Mouse (Mus musculus): ENCODE data around the gene Ndufa1. TPM values are rescaled to one million over a fixed set of nuclear protein-coding genes. Genes with fewer than 3 reads are reported as not detected.
"Not testable (repeated sequence)": the region's sequence is repeated elsewhere in the genome, so short reads cannot be mapped to it uniquely, and the experiment has no call there.

Gene Ndufa1
- polyA plus RNA-seq, 1 experiment from 2014 or later, result 683 TPM

- Histone ChIP-seq H3K27ac (no peak overlapping the region), H3K36me3 (peaks cover 22% of the 10 kb centered on the region), H3K4me3 (no peak overlapping the region), H3K4me1 (replicated peaks) (no peaks in the 10 kb centered on the region), H3K4me2 (no peak overlapping the region), H3K9ac (no peak overlapping the region), H3K9me3 (no peaks in the 10 kb centered on the region), H3K27me3 (no peaks in the 10 kb centered on the region)
- WGBS, result 97% methylated on average over 2 of the region's 2 CpGs
- no peak for ATAC-seq (ENCODE audit: low FRiP score)
Observed at GRCm38 (mm10) chrX:37144954-37145353, 46.0 kb downstream of the Ndufa1 start.

GRCm38 (mm10) chrX:37144498-37144897, 46.5 kb downstream of the Ndufa1 start:
- not testable (repeated sequence) for H3K9ac ChIP-seq; H3K4me2 ChIP-seq; H3K27ac ChIP-seq; H3K4me1 ChIP-seq (replicated peaks); ATAC-seq (ENCODE audit: low FRiP score); H3K4me3 ChIP-seq; H3K9me3 ChIP-seq; H3K27me3 ChIP-seq
- WGBS, result no CpG with 5 or more reads among the region's 4 CpGs
- H3K36me3 ChIP-seq, result peaks cover 22% of the 10 kb centered on the region

- H3K4me2 ChIP-seq, result no peak overlapping the region
- ATAC-seq (ENCODE audit: low FRiP score), result no peak
- 89% methylated on average over 3 of the region's 3 CpGs for WGBS
- no peak overlapping the region for H3K4me3 ChIP-seq
- H3K27me3 ChIP-seq, result no peaks in the 10 kb centered on the region
- no peak overlapping the region for H3K9ac ChIP-seq
- H3K4me1 ChIP-seq (replicated peaks), result no peaks in the 10 kb centered on the region
- H3K27ac ChIP-seq, result no peak overlapping the region
- H3K36me3 ChIP-seq, result peaks cover 28% of the 10 kb centered on the region
- H3K9me3 ChIP-seq, result no peaks in the 10 kb centered on the region
Observed at GRCm38 (mm10) chrX:37141732-37142131, 49.2 kb downstream of the Ndufa1 start.

Other genes with a start within 250 kb of the Ndufa1 start
- gene Sept6, start 199.4 kb downstream of the Ndufa1 start, polyA plus RNA-seq (2015; fragmentation: Nextera tagmentation; extraction: Ambion mirVana), result 76.5 TPM in 2 replicates
- gene Sowahd, start 142.3 kb downstream of the Ndufa1 start, polyA plus RNA-seq (2015; fragmentation: Nextera tagmentation; extraction: Ambion mirVana), result 0.10 TPM in 1 of 2 replicates, not detected in the other
- 349 and 381 TPM in 2 replicates for gene Rpl39, start 105.8 kb downstream of the Ndufa1 start, polyA plus RNA-seq (2015; fragmentation: Nextera tagmentation; extraction: Ambion mirVana)
- 33.6 and 36.2 TPM in 2 replicates for gene Upf3b, start 80.8 kb downstream of the Ndufa1 start, polyA plus RNA-seq (2015; fragmentation: Nextera tagmentation; extraction: Ambion mirVana)
- gene Nkap, start 64.4 kb downstream of the Ndufa1 start, polyA plus RNA-seq (2015; fragmentation: Nextera tagmentation; extraction: Ambion mirVana), result 24.2 and 25.0 TPM in 2 replicates
- gene Akap14, start 22.3 kb downstream of the Ndufa1 start, polyA plus RNA-seq (2015; fragmentation: Nextera tagmentation; extraction: Ambion mirVana), result 0.28 and 0.30 TPM in 2 replicates
- 18.6 and 20.0 TPM in 2 replicates for gene Rnf113a1, start 82 bp upstream of the Ndufa1 start, polyA plus RNA-seq (2015; fragmentation: Nextera tagmentation; extraction: Ambion mirVana)
- gene Gm9, start 19.9 kb upstream of the Ndufa1 start, polyA plus RNA-seq (2015; fragmentation: Nextera tagmentation; extraction: Ambion mirVana), result not detected in 2 replicates
- gene Rhox1, start 31.1 kb upstream of the Ndufa1 start, polyA plus RNA-seq (2015; fragmentation: Nextera tagmentation; extraction: Ambion mirVana), result not detected in 2 replicates
- gene Rhox2a, start 53.8 kb upstream of the Ndufa1 start, polyA plus RNA-seq (2015; fragmentation: Nextera tagmentation; extraction: Ambion mirVana), result 0.32 TPM in 1 of 2 replicates, not detected in the other
- gene Rhox3a, start 58.8 kb upstream of the Ndufa1 start, polyA plus RNA-seq (2015; fragmentation: Nextera tagmentation; extraction: Ambion mirVana), result not detected in 2 replicates
- not detected in 2 replicates for gene Rhox4a, start 74.2 kb upstream of the Ndufa1 start, polyA plus RNA-seq (2015; fragmentation: Nextera tagmentation; extraction: Ambion mirVana)
- not detected in 2 replicates for gene Rhox3a2, start 188.9 kb upstream of the Ndufa1 start, polyA plus RNA-seq (2015; fragmentation: Nextera tagmentation; extraction: Ambion mirVana)
- not detected in 2 replicates for gene Rhox4a2, start 199.7 kb upstream of the Ndufa1 start, polyA plus RNA-seq (2015; fragmentation: Nextera tagmentation; extraction: Ambion mirVana)
- not detected in 2 replicates for gene Rhox2b, start 220.9 kb upstream of the Ndufa1 start, polyA plus RNA-seq (2015; fragmentation: Nextera tagmentation; extraction: Ambion mirVana)
- gene Rhox4b, start 241.3 kb upstream of the Ndufa1 start, polyA plus RNA-seq (2015; fragmentation: Nextera tagmentation; extraction: Ambion mirVana), result not detected in 2 replicates

Measured in hindbrain, embryonic 13.5 days (tissue).